Mouse (Mus musculus) limb, embryonic 14.5 days (tissue): ENCODE measurements around the gene Sobp. TPM values are rescaled to one million over a fixed set of nuclear protein-coding genes. Genes with fewer than 3 reads are reported as not detected.
A peak's percentile ranks its signal among the peaks of the same experiment; 100 is the strongest.

Experiments
- ATAC-seq: fragments of 200-750 bp; cut with Nextera tagmentation; 2 replicates; pipeline ENCODE4 v1.8.0; 2017; ENCODE audit warnings: low read depth, moderate number of reproducible peaks, moderate TSS enrichment; ENCODE audit not compliant: low FRiP score
- DNase-seq: peaks from one replicate; pipeline ENCODE4 v3.0.0-alpha.2; 2015; ENCODE audit warnings: low spot score
- H3K27ac ChIP-seq: fragments of 300-500 bp; sonication (generic); replicated peaks from 2 replicates; pipeline ENCODE4 v1.5.1; 2014; ENCODE audit warnings: low read depth, mild to moderate bottlenecking, low read length, moderate library complexity, mixed read lengths
- H3K27me3 ChIP-seq: fragments of 300-500 bp; sonication (generic); 2 replicates; pipeline ENCODE4 v1.6.1; 2014; ENCODE audit warnings: low read length, mixed read lengths; ENCODE audit not compliant: control insufficient read depth, insufficient read depth
- H3K36me3 ChIP-seq: fragments of 300-500 bp; sonication (generic); 2 replicates; pipeline ENCODE4 v1.6.1; 2014; ENCODE audit warnings: mild to moderate bottlenecking, low read length, moderate library complexity, mixed read lengths; ENCODE audit not compliant: control insufficient read depth, insufficient read depth
- H3K4me1 ChIP-seq: fragments of 300-500 bp; sonication (generic); 2 replicates; pipeline ENCODE4 v1.6.1; 2014; ENCODE audit warnings: antibody characterized with exemption, low read length, mixed read lengths; ENCODE audit not compliant: control insufficient read depth, insufficient read depth
- H3K4me2 ChIP-seq: fragments of 300-500 bp; sonication (generic); replicated peaks from 2 replicates; pipeline ENCODE4 v1.6.1; 2014; ENCODE audit warnings: low read depth, mild to moderate bottlenecking, low read length, moderate library complexity; ENCODE audit not compliant: severe bottlenecking
- H3K4me3 ChIP-seq: fragments of 300-500 bp; sonication (generic); replicated peaks from 2 replicates; pipeline ENCODE4 v1.5.1; 2014; ENCODE audit warnings: low read length
- H3K9ac ChIP-seq: fragments of 300-500 bp; sonication (generic); 2 replicates; pipeline ENCODE4 v1.6.1; 2014; ENCODE audit warnings: mild to moderate bottlenecking, low read depth, low read length, moderate library complexity; ENCODE audit not compliant: severe bottlenecking
- H3K9me3 ChIP-seq: fragments of 300-500 bp; sonication (generic); 2 replicates; pipeline ENCODE4 v1.6.1; 2016; ENCODE audit warnings: low read length; ENCODE audit not compliant: control insufficient read depth
- POLR2A ChIP-seq: fragments of 200-500 bp; IDR thresholded peaks from 2 replicates; pipeline ENCODE4 v1.8.0; 2012; ENCODE audit warnings: inconsistent platforms, mild to moderate bottlenecking, moderate library complexity, borderline replicate concordance; ENCODE audit not compliant: insufficient read depth, insufficient read length; ENCODE audit errors: extremely low read depth
- WGBS: fragments of 180-500 bp; shearing (Covaris S2); extraction: QIAGEN DNeasy Blood & Tissue Kit; methylation state at CpG from one replicate; pipeline ENCODE4 v1.1.7; 2014; 5-methylcytosine and 5-hydroxymethylcytosine counted together
- polyA plus RNA-seq, 2 experiments: library from polyadenylated mRNA; depleted of rRNA in 1 of 2; stranded (reverse) in 1 of 2; unstranded in 1 of 2; fragments of >200 nt; fragmentation: Nextera tagmentation in 1 of 2; extraction: Ambion mirVana in 1 of 2; gene quantifications; 2 replicates each; pipeline versions ENCODE4 v1.2.1 to v1.2.3; 2012 to 2014

The Sobp gene
- polyA plus RNA-seq, 2 experiments: 4.9 to 6.2 TPM

- WGBS: 54% methylated on average over 6 of the region's 6 CpGs
- H3K9me3 ChIP-seq: no peaks in the 10 kb centered on the region
- no peak overlapping the region for H3K4me2 ChIP-seq
- H3K4me3 ChIP-seq: no peak overlapping the region
- DNase-seq (no peak), ATAC-seq (no peak)
- no peaks in the 10 kb centered on the region for H3K27me3 ChIP-seq
- peaks cover 11% of the 10 kb centered on the region for H3K4me1 ChIP-seq
- no peak overlapping the region for H3K9ac ChIP-seq
- TF ChIP-seq POLR2A: no peak
- H3K36me3 ChIP-seq: no peaks in the 10 kb centered on the region; the same call in 1 of the 2 replicates
- no peak overlapping the region for H3K27ac ChIP-seq
Observed at GRCm38 (mm10) chr10:43123422-43123821, 50.9 kb downstream of the Sobp start.

- Histone ChIP-seq H3K4me3 (no peak overlapping the region), H3K9me3 (no peaks in the 10 kb centered on the region), H3K36me3 (no peaks in the 10 kb centered on the region), H3K27ac (no peak overlapping the region), H3K4me2 (no peak overlapping the region), H3K9ac (no peak overlapping the region), H3K4me1 (peaks cover 14% of the 10 kb centered on the region), H3K27me3 (no peaks in the 10 kb centered on the region)
- DNase-seq (no peak), ATAC-seq (no peak)
- 29% methylated on average over 8 of the region's 8 CpGs for WGBS
- no peak for TF ChIP-seq POLR2A
Observed at GRCm38 (mm10) chr10:43120688-43121450, 53.5 kb downstream of the Sobp start.

GRCm38 (mm10) chr10:43116083-43116927 lies 58.0 kb downstream of the Sobp start:
- peak; percentile 41; the same call in 1 of the 2 replicates for ATAC-seq
- Histone ChIP-seq H3K36me3 (no peaks in the 10 kb centered on the region), H3K4me1 (peaks cover 15% of the 10 kb centered on the region), H3K27ac (no peak overlapping the region), H3K4me2 (no peak overlapping the region), H3K9me3 (no peaks in the 10 kb centered on the region), H3K27me3 (no peaks in the 10 kb centered on the region), H3K4me3 (no peak overlapping the region), H3K9ac (no peak overlapping the region)
- TF ChIP-seq POLR2A: no peak
- DNase-seq: no peak
- WGBS: 63% methylated on average over 3 of the region's 3 CpGs

- Histone ChIP-seq H3K4me1 (peaks cover 20% of the 10 kb centered on the region), H3K9ac (no peak overlapping the region), H3K9me3 (no peaks in the 10 kb centered on the region), H3K36me3 (no peaks in the 10 kb centered on the region), H3K27ac (no peak overlapping the region), H3K4me2 (no peak overlapping the region), H3K27me3 (no peaks in the 10 kb centered on the region), H3K4me3 (no peak overlapping the region)
- TF ChIP-seq POLR2A: no peak
- ATAC-seq: no peak
- 90% methylated on average over 7 of the region's 7 CpGs for WGBS
- no peak for DNase-seq
Observed at GRCm38 (mm10) chr10:43112296-43112695, 62.0 kb downstream of the Sobp start.

GRCm38 (mm10) chr10:43106616-43107015 lies 67.7 kb downstream of the Sobp start:
- Histone ChIP-seq H3K36me3 (no peaks in the 10 kb centered on the region), H3K27ac (no peak overlapping the region), H3K4me2 (no peak overlapping the region), H3K9me3 (no peaks in the 10 kb centered on the region), H3K4me3 (no peak overlapping the region), H3K9ac (no peak overlapping the region), H3K4me1 (0 out of 2 replicates have a peak, but pooled peaks cover 5% of the 10 kb centered on the region), H3K27me3 (no peaks in the 10 kb centered on the region)
- ATAC-seq (no peak), DNase-seq (no peak)
- no peak for TF ChIP-seq POLR2A
- 83% methylated on average over 8 of the region's 8 CpGs for WGBS
